Mouse (Mus musculus) erythroblast, embryonic 14.5 days (primary cell): Measurements from ENCODE around the gene Vsig10l.

Source experiments
- GATA1 ChIP-seq: IDR thresholded peaks from 2 replicates; pipeline ENCODE4 v1.6.1; 2012; ENCODE audit warnings: low read length, inconsistent platforms, mixed read lengths
- TAL1 ChIP-seq: IDR thresholded peaks from 3 replicates; pipeline ENCODE4 v1.6.1; 2012; ENCODE audit warnings: low read length, inconsistent platforms, mixed read lengths

DNA sequence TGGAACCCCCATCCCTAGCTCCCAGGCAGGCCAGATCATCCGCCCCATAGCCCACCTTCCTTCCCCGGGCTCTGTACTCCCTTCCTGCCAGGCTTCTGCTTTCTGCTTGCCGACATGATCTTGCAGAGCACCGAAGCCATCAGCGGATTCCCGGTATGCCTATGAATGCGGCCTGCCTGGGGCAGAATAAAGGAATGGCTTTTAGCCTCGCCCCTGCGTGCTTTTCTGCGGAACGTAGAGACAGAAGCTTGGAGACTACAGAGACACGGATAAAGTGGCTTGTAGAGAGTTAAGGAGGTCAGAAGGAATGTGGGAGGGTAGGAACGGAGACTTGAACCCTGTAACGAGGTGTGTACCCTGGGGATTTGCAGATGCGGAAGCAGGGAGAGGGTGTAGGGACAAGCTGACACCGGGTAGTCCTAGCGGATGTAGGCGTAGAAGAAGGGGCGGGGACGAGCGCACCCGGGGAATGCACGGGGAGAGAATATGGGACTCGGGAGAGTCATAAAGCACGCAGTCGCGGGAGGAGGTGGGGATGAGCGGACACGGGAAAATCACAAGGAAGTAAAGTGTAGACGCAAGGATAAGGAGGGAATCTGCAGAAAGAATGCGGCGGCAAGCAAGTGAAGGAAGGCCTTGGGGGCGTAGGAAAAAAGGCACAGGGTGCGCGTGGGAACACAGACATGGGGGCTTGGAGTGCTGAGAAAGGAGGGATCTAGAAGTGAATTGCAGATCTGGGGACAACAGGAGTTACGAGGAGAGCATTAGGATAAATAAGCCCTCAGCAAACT is 19.6 kb upstream of the Vsig10l start:
- TF ChIP-seq GATA1 (no peak), TAL1 (no peak)
